Mouse (Mus musculus) gastrocnemius, postnatal 4 days (tissue): ENCODE data around the gene Ncapd2. TPM values are rescaled to one million over a fixed set of nuclear protein-coding genes. Genes with fewer than 3 reads are reported as not detected.

Experiments used
- DNase-seq, 2 experiments: peaks; one replicate each; pipeline ENCODE4 v3.0.0; 2021 to 2022; ENCODE audit warnings: low spot score in 2 of 2, mixed read lengths in 2 of 2
- long read RNA-seq, 2 experiments: library from polyadenylated mRNA; stranded (forward); transcript quantifications; one replicate each; pipeline ENCODE4 v2.0.0; 2021
- total RNA-seq, 2 experiments: library from RNA; stranded (reverse); gene quantifications; 2 replicates each; pipeline ENCODE4 v1.2.3; 2021

Gene Ncapd2
- total RNA-seq: 10 to 100 TPM; 66.1 to 68.8 TPM
- long read RNA-seq, experiment 1, full-length matches to known transcripts: 10 of 31 reads
- long read RNA-seq, experiment 1, partial matches to known transcripts: 13 of 31 reads
- long read RNA-seq, experiment 1, other reads (novel, unspliced or antisense): 8 of 31 reads
- long read RNA-seq, experiment 2, full-length matches to known transcripts: 30 of 65 reads
- long read RNA-seq, experiment 2, partial matches to known transcripts: 25 of 65 reads
- long read RNA-seq, experiment 2, other reads (novel, unspliced or antisense): 10 of 65 reads

- peak; percentile 97 to 98 for DNase-seq
Measured at GRCm38 (mm10) chr6:125191332-125192015, at the start of gene Ncapd2, which contains the start of gene Mrpl51. Gene Ncapd2, minus strand, starts transcription at chr6:125191701. Gene Mrpl51, plus strand, starts transcription at chr6:125191801.

DNA sequence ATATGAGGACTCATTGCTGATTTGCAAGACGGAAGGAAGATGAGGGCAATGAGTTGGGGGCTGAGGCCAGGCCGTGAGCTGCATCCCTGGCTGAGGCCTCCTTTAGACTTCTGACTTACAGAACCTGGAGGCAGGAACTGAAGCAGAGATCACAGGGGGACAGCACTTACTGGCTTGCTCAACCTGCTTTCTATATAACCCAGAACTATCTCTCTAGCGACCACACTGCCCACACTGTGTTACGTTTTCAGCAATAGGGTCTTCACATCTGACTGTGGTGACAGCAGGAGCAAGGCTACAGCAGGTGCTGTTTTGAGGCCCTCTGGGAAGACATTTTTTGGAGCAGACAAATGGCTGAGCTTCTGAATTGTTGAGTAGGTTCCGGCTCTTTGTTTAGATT is 49.1 kb upstream of the Ncapd2 start:
- DNase-seq: no peak

GRCm38 (mm10) chr6:125239547-125239946 is 48.0 kb upstream of the Ncapd2 start:
- DNase-seq: no peak

DNA sequence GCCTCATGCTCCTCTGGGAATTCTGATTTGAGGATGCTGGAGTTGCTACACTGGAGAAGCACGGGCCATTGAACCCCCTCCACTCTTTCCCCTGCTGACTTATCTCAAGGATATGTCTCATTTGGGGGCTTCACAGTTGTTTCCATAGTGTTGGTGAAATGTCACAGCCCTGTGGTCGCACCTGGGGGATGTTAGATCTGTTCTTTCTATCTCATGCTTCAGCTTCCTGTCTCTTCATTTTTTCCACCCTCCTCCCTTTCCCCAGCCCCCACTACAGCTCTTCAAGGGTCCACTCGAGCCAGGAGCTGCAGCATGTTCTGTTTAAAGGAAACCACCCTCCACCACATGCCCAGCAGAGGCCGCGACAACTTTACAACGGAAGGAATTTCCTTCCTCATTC is 46.9 kb upstream of the Ncapd2 start:
- no peak for DNase-seq

DNA sequence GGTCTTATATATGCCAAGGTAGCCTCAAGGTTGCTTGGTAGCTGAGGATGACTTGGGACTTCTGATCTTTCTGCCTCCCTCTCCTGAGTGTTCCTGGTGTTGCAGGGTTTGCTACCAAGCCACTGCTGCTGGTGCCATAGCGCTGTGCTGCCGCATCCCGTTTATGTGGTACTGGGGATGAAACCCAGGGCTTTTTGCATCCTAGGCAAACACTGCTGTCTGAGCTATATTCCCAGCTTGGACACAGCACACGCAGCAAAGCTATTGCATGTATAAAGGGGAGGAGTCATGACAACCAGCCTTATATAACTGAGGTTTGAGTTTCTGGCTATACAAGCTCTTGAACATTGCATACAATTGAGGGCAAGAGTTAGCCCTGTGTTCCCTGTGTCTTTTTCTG is 45.9 kb upstream of the Ncapd2 start:
- no peak for DNase-seq

- no peak for DNase-seq
Measured at GRCm38 (mm10) chr6:125236782-125237181, 45.3 kb upstream of the Ncapd2 start, which contains the start of gene Cd27. Gene Cd27, minus strand, starts transcription at chr6:125237010.

- DNase-seq: no peak
Measured at GRCm38 (mm10) chr6:125236341-125236740, 44.8 kb upstream of the Ncapd2 start.

DNA sequence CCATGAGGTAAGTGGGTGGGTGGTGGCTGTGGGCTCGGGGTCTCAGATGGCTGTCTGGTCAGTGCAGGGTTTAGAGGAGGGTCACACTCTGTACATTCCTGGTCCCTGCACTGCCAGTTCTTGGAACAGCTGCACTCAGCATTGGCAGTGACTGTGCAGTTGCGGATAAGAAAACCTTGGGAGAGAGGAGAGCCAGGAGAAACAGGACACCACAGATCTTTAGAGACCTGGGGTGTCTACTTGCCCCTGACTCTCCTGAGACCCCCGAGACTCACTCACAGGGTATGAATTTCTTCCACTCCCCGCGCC is 43.0 kb upstream of the Ncapd2 start:
- DNase-seq: no peak

DNA sequence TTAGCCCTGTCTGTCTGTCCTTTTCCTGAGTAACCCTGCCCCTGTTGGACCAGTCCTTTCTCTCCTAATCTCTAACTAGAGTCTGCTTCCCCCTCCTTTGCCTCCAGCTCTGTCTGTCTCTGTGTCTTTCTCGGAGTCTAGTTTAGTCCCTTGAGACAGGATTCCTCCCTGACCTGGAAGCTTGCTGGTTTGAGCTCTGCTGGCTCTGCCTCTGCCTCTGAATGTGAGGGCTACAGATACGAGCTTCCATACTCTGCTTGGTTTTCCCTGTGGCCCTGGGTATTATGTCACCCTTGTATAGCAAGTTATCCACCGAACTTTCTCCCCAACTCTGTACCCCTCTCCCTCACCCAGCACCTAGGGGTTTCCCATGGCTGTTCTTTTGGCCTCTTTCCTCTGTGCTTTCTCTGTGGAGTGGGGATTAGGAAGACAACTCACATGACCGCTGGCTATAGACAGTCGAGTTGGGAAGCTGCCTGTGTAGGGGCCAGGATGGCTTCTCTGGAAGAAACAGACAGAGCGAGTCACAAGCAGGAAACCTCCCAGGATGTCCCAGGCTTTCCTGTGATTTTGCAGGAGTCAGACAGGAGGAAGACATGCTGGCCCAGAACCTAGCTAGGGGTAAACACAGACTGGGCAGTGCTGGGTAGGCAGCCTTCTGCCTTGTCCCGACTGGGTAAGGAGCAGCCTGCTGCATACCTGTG is 42.5 kb upstream of the Ncapd2 start:
- no peak for DNase-seq

- no peak for DNase-seq
Measured at GRCm38 (mm10) chr6:125232516-125232915, 41.0 kb upstream of the Ncapd2 start.

DNA sequence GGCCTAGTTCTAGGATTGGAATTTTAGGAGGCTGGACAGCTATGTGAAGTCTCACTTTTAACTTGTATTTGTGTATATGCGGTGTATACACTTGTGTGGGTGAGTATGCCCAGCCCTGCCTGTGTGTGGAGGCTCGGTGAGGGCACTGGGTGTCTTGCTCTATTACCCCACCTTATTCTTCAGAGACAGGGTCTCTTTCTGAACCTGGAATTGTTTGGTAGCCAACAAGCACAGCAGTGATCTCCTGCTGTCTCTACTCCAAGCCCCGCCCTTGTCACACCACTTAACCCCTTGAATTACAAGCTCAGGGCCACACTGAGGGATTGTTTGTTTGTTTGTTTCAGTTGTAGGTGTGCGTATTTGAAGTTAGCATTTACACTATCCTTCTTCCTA is 40.5 kb upstream of the Ncapd2 start:
- no peak for DNase-seq

GRCm38 (mm10) chr6:125231117-125232044 is 39.9 kb upstream of the Ncapd2 start, which contains the start of gene Tapbpl:
Gene Tapbpl, minus strand, starts transcription at chr6:125231860.
- DNase-seq: peak in 1 of 2 experiments; percentile 52

DNA sequence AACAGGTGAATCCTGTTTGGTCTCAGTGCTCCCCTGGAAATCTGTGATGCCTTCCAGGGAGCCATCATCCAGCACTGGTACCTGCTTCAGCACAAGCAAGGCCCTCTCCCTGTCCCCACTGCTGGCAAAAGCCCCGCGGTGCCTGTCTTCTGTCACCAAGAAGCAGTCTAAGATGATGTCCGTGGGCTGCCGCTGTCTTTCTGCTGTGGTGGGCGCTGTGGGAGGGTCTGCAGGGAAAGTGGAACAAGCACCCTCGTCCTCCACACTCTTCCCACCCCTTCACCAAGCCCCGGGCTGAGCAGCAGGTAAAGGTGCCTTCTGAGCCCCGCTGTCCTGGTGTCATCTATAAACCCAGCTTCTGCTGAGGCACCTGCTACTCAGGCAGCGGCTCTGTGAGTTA is 39.1 kb upstream of the Ncapd2 start:
- DNase-seq: no peak

DNA sequence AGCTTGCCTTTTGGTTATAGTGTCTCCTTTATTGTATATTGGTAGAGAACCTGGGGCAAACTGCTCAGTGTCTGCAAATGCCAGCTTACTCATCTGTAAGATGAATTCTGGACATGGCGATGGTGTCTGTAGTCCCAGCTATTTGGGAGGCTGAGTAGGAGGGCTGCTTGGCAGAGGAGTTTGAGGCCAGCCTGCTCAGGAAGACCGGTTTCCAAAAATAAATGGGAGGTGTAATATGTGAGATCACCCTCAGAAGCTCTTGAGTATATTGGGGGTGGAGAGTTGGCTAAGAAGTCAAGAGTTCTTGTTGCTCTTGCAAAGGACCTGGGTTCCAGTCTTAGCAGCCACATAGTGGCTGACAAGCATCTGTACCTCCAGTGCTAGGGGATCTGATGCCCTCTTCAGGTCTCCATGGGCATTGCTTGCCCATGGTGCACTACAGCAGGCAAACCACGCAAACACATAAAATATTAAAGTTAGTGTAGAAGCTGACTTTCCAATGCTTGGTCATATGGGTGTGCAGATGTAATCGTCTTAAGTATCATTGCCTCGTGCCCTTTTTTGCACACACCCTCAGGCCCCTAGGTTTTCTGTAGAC is 34.1 kb upstream of the Ncapd2 start:
- no peak for DNase-seq

DNA sequence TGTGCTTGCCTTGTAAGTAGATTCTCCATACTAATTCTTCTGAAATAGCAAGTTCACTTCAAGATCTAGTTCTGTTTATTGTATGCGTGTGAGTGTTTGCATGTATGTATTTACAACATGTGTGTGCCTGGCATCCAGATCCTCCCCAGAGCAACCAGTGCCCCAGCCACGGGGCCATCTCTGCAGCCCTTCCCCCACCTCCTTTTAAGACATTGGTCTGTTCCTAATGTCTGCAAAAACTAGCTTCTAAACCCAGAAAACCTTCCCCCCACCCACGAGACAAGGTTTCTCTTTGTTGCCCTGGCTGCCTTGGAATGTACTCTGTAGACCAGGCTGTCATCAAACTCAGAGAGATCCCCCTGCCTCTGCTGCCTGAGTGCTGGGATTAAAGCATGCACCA is 31.1 kb upstream of the Ncapd2 start:
- DNase-seq: no peak

DNA sequence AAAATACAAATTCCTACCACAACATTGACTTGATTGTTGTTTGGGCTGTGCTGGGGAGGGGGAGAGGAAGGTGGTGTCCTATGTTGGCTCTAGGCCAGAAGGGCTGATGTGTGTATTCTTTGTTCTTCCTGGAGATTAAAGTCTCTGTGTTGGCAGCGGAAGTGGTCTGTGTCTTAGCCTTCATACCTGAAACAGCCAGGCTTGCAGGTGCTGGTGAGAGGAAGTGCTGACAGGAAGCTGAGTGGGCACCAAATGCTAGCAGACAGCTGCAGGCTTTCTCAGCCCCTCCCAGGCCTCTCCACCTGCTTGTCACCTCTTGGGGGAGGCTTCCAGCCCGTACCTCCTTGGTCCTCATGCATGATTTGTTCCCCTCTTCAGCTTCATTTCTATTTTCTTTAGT is 30.6 kb upstream of the Ncapd2 start:
- DNase-seq: no peak

DNA sequence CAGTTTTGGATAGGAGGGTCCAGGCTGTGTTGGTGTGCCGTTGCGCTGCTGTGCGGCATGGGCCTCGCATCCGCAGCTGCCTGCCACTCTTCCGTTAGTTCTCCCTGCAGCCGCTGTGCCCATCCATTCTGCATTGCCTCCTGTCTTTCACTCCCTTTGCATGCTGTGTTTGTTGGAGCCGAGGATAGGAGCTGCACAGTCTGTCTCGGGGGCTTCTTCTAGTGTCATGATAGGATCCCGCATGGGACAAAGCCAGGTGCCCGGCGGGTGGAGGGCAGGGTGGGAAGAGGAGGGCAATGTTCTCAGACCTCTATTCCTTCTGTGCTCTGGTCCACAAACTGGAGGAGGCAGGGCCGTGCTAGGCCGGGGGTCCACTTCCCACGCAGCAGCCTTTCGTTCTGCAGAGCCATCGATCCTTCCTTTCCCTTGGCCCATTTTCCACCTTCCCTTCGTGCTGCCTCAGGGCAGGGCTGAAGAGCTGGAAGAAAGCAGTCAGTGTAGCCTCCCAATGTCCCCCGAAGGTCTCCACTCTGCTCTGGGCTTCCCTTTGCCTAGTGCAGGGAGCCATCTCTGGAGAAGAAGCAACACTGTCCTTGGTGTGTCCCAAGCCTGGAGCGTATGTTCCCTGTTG is 29.7 kb upstream of the Ncapd2 start:
- no peak for DNase-seq

DNA sequence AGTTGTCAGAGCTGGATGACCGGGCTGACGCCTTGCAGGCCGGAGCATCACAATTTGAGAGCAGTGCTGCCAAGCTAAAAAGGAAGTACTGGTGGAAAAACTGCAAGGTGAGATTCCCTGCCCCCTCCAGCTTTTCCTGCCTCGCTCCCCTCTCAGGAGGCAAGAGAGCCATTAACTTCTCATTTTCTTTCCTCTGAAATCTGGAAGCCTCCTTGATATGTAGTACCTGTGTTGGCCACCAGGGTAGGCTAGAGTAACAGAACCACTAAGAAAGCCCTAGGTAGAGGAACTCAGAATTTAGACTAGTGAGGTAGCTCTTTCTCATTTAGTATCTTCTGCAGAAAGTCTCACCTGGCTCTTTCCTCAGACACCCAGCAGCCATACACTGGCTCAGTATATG is 27.5 kb upstream of the Ncapd2 start:
- peak in 1 of 2 experiments; percentile 54 for DNase-seq

GRCm38 (mm10) chr6:125217899-125218298 is 26.4 kb upstream of the Ncapd2 start:
- peak in 1 of 2 experiments; percentile 10 for DNase-seq

GRCm38 (mm10) chr6:125216898-125217297 is 25.4 kb upstream of the Ncapd2 start:
- DNase-seq: peak in 1 of 2 experiments; percentile 13
